Mouse (Mus musculus) forebrain, embryonic 12.5 days (tissue): ENCODE measurements around the gene Zc3h12a. TPM values are rescaled to one million over a fixed set of nuclear protein-coding genes. Genes with fewer than 3 reads are reported as not detected.
A peak's percentile ranks its signal among the peaks of the same experiment; 100 is the strongest.

Source experiments
- ATAC-seq: fragments of 200-750 bp; cut with Nextera tagmentation; 2 replicates; pipeline ENCODE4 v1.8.0; 2017; ENCODE audit warnings: moderate TSS enrichment; ENCODE audit not compliant: low FRiP score
- H3K27ac ChIP-seq: fragments of 300-500 bp; sonication (generic); 2 replicates; pipeline ENCODE4 v1.5.1; 2016; ENCODE audit warnings: mild to moderate bottlenecking
- H3K27me3 ChIP-seq: fragments of 300-500 bp; sonication (generic); 2 replicates; pipeline ENCODE4 v1.6.1; 2016; ENCODE audit warnings: mild to moderate bottlenecking
- H3K36me3 ChIP-seq: fragments of 300-500 bp; sonication (generic); replicated peaks from 2 replicates; pipeline ENCODE4 v1.6.1; 2016; ENCODE audit warnings: mild to moderate bottlenecking
- H3K4me1 ChIP-seq: fragments of 300-500 bp; sonication (generic); 2 replicates; pipeline ENCODE4 v1.6.1; 2016
- H3K4me2 ChIP-seq: fragments of 300-500 bp; sonication (generic); 2 replicates; pipeline ENCODE4 v1.6.1; 2016; ENCODE audit warnings: mild to moderate bottlenecking, moderate library complexity
- H3K4me3 ChIP-seq: fragments of 300-500 bp; sonication (generic); replicated peaks from 2 replicates; pipeline ENCODE4 v1.5.1; 2016; ENCODE audit warnings: mild to moderate bottlenecking
- H3K9ac ChIP-seq: fragments of 300-500 bp; sonication (generic); 2 replicates; pipeline ENCODE4 v1.6.1; 2016; ENCODE audit warnings: mild to moderate bottlenecking
- H3K9me3 ChIP-seq: fragments of 300-500 bp; sonication (generic); 2 replicates; pipeline ENCODE4 v1.6.1; 2016
- WGBS: fragments of 180-500 bp; shearing (Covaris S2); methylation state at CpG from one replicate; pipeline ENCODE4 v1.1.7; 2016; 5-methylcytosine and 5-hydroxymethylcytosine counted together
- polyA plus RNA-seq: library from polyadenylated mRNA; unstranded; fragments of >200 nt; fragmentation: Nextera tagmentation; extraction: Ambion mirVana; gene quantifications from 2 replicates; pipeline ENCODE4 v1.2.1, GENCODE M21; 2016

The Zc3h12a gene
- polyA plus RNA-seq, 1 experiment from 2014 or later: 0.18 TPM

DNA sequence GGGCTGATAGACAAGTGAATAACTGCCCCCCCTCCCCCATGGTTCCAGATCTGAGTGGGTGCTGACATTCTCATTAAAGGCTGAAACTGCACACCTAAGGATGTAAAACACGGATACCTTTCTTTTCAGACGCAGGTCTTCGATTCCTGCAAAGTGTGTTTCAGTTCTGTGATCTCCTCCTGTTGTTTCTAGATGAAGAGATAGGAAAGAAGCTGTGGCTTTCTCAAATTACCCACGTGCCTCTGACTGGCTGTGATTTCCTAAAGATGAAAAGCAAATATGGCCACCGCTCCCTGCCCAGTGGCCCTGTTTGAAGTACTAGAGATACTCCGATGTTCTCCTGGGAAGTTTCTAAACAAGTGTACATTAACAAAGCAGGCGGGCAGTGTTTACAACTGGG, 10.7 kb upstream of the Zc3h12a start:
- Histone ChIP-seq H3K27ac (no peak overlapping the region), H3K9ac (no peak overlapping the region), H3K27me3 (peaks cover 5% of the 10 kb centered on the region; the same call in 1 of the 2 replicates), H3K4me3 (no peak overlapping the region), H3K4me2 (no peak overlapping the region), H3K9me3 (no peaks in the 10 kb centered on the region), H3K4me1 (no peaks in the 10 kb centered on the region), H3K36me3 (no peaks in the 10 kb centered on the region)
- ATAC-seq: no peak
- 74% methylated on average over 7 of the region's 7 CpGs for whole genome bisulfite sequencing

DNA sequence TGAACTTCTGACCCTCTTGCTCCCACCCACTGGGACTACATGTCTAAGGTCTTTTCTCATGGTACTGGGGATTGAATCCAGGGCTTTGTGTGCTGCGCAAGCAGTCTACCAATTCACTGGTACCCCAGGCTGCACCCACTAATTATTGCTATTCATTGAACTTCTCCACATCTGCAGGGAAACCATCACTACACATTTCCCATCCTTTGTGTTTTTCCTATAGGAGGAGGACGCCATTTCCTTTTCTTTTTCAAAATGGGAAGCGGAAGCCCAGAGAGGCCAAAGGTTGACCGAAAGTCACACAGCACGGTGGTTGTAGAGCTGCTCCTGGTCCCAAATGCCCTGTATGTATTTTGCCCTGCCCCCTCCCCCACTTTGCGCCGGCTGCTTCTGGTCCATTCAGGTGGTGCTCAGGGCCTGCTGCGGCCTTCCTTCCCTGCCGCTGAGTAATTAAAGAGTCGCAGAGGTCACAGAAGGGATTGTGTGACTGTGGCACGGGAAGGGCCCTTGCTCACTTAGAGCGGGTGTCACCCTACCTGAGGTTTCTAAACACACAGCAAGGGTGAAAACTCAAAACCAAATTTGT, 8.8 kb upstream of the Zc3h12a start:
- WGBS: 47% methylated on average over 12 of the region's 12 CpGs
- Histone ChIP-seq H3K4me3 (no peak overlapping the region), H3K4me1 (no peaks in the 10 kb centered on the region)

DNA sequence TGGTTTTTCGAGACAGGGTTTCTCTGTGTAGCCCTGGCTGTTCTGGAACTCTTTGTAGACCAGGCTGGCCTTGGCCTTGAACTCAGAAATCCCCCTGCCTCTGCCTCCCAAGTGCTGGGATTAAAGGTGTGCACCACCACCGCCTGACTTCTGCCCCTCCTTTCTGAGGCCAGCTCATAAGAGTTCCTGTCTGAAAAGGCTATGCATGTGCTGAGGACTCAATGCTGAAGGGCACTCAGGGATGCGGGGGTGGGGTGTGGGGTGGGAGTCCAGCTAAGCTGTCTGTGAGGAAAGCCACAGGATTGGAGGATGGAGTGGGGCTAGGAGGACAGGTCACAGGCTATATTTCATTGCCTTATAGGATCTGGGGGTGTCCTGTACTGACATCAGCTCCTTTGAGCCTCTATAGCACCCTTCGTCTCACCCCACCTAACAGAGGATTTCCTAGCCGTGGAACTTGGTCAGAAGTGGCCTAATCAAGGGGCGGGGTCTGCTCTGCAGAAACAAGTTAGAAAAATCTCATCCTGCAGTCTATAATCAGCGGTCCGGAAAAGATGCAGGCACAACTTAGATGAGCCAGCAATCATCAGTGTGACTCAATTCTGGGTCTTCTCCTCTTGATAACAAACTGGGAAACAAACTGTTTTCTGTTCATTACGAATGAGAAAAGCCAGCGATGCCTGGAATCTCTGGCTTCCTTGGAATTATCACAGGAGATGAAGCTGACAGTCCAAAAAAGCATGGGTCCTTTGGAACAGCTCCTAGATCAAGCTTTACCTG, 7.6 kb upstream of the Zc3h12a start:
- no peaks in the 10 kb centered on the region for H3K36me3 ChIP-seq
- H3K27ac ChIP-seq: no peak overlapping the region
- H3K9ac ChIP-seq: no peak overlapping the region
- WGBS: 81% methylated on average over 9 of the region's 10 CpGs
- H3K4me2 ChIP-seq: no peak overlapping the region
- no peaks in the 10 kb centered on the region for H3K9me3 ChIP-seq
- no peak overlapping the region for H3K4me3 ChIP-seq
- no peaks in the 10 kb centered on the region for H3K27me3 ChIP-seq
- H3K4me1 ChIP-seq: no peaks in the 10 kb centered on the region
- ATAC-seq: no peak

More for the DNA sequence above, 8.8 kb upstream of the Zc3h12a start:
- no peaks in the 10 kb centered on the region for H3K27me3 ChIP-seq
- H3K36me3 ChIP-seq: no peaks in the 10 kb centered on the region
- H3K27ac ChIP-seq: no peak overlapping the region
- no peak overlapping the region for H3K9ac ChIP-seq
- no peaks in the 10 kb centered on the region for H3K9me3 ChIP-seq
- no peak overlapping the region for H3K4me2 ChIP-seq
- ATAC-seq: no peak

DNA sequence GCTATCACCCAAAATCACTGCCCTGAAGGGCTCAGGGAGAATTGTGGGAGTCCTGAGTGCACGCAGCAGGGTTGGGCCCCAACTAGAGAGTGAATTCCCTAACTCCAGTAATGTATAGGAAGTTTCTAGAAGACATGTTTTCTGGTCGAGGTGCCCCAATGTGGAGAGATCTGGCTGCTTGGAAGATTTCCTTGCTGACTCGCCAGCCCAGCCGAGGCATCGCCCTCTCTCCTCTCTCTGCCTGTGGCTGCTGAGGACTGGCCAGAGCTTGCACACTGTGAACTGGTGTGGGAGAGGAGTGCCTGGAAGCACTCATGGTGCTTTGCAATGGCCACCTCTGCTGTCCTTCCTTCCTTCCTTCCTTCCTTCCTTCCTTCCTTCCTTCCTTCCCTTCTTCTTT, 7.0 kb upstream of the Zc3h12a start:
- Histone ChIP-seq H3K9me3 (no peaks in the 10 kb centered on the region), H3K9ac (no peak overlapping the region), H3K4me1 (no peaks in the 10 kb centered on the region), H3K4me3 (no peak overlapping the region), H3K4me2 (no peak overlapping the region), H3K27ac (no peak overlapping the region), H3K27me3 (no peaks in the 10 kb centered on the region), H3K36me3 (no peaks in the 10 kb centered on the region)
- ATAC-seq: no peak
- 87% methylated on average over 5 of the region's 5 CpGs for WGBS

DNA sequence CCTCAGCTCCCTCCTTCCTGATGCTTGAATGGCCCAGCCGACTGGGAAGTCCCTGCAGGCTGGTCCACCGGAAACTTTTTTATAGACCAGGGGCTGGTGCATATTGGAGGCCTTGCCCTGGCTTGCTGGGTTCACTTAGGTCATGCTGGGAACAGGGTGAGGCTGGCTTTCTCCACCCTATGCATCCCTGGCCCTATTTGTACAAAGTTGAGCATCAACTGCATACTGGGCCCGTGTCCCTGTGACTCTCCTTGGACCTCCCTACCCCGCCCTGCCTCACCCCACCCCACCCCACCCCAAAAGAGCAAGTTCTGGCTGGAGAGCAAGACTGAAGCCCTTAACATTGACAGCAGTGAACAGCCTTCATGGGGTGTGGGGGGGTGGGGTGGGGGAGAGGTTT, 6.6 kb upstream of the Zc3h12a start:
- no peak overlapping the region for H3K27ac ChIP-seq
- H3K9ac ChIP-seq: no peak overlapping the region
- no peak overlapping the region for H3K4me3 ChIP-seq
- H3K36me3 ChIP-seq: no peaks in the 10 kb centered on the region
- no peak for ATAC-seq
- WGBS: 74% methylated on average over 4 of the region's 4 CpGs
- H3K27me3 ChIP-seq: no peaks in the 10 kb centered on the region
- no peak overlapping the region for H3K4me2 ChIP-seq
- no peaks in the 10 kb centered on the region for H3K4me1 ChIP-seq
- no peaks in the 10 kb centered on the region for H3K9me3 ChIP-seq

DNA sequence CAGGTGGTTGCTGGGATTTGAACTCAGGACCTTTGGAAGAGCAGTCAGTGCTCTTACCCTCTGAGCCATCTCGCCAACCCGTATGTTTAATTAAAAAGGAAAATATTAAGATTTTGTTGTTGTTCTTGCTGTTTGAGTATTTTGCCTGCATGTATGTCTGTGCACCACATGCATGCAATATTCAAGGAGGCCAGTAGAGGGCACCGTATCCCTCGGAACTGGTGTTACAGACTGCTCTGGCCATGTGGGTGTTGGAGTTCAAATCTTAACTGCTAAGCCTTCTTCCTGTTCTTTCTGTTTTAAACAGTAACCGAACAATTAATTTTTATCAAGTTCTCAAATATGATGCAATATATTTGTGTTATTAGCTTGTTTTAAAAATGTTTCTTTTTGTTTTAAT, 4.8 kb upstream of the Zc3h12a start:
- H3K27me3 ChIP-seq: peaks cover 15% of the 10 kb centered on the region
- no peaks in the 10 kb centered on the region for H3K9me3 ChIP-seq
- H3K4me3 ChIP-seq: no peak overlapping the region
- no peak overlapping the region for H3K27ac ChIP-seq
- peaks cover 7% of the 10 kb centered on the region; the same call in 1 of the 2 replicates for H3K4me1 ChIP-seq
- no peak overlapping the region for H3K9ac ChIP-seq
- WGBS: 22% methylated on average over 5 of the region's 5 CpGs
- no peaks in the 10 kb centered on the region for H3K36me3 ChIP-seq
- H3K4me2 ChIP-seq: no peak overlapping the region
- no peak for ATAC-seq

DNA sequence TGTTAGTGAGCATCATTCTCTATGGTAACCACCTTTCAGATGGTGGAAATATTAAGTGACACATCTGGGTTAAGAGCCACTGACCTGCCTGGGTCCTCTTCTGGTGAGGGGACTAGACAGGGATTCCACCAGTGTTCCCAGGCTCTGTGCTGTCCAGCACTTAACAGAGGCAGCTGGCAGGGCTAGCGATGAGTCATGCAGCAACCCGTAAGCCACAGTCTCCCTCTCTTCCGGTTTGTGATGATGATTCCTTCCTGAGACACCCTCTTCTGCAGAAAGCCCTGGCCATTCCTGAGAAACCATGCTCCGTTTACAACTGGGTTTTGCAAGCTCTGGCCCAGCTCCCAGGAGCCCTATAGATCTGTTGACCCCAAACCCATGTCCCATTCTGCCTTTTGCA, 3.9 kb upstream of the Zc3h12a start:
- no peaks in the 10 kb centered on the region for H3K9me3 ChIP-seq
- WGBS: 86% methylated on average over 4 of the region's 4 CpGs
- H3K36me3 ChIP-seq: no peaks in the 10 kb centered on the region
- ATAC-seq: no peak
- H3K4me1 ChIP-seq: peaks cover 13% of the 10 kb centered on the region
- H3K4me3 ChIP-seq: no peak overlapping the region
- H3K9ac ChIP-seq: no peak overlapping the region
- H3K4me2 ChIP-seq: no peak overlapping the region
- H3K27ac ChIP-seq: no peak overlapping the region
- peaks cover 22% of the 10 kb centered on the region for H3K27me3 ChIP-seq

DNA sequence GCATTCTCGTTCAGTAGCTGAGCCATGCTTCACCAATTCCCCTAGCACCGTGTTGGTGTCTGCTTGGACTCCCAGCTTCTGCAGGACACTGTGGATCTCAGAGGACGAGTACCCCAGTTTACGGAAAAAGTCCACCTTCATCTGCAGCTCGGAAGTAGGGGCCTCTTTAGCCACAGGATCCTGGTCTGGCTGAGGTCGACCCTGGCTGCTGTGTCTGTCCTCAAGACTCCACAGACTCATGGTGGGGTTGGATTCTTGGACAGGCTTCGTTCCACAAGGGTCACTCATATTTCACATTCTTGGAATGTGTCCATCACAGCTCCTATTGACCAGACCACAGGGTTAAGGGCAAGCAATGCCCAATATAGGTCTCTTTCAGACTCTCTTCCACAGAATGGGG, 879 bp downstream of the Zc3h12a start:
- peaks cover 24% of the 10 kb centered on the region for H3K4me1 ChIP-seq
- ATAC-seq: no peak
- peaks cover 43% of the 10 kb centered on the region for H3K27me3 ChIP-seq
- H3K27ac ChIP-seq: no peak overlapping the region
- no peak overlapping the region for H3K9ac ChIP-seq
- WGBS: 84% methylated on average over 7 of the region's 7 CpGs
- H3K4me2 ChIP-seq: peak overlapping the region; percentile 97
- H3K9me3 ChIP-seq: no peaks in the 10 kb centered on the region
- H3K4me3 ChIP-seq: peak overlapping the region; percentile 68; the same call in 1 of the 2 replicates
- no peaks in the 10 kb centered on the region for H3K36me3 ChIP-seq

DNA sequence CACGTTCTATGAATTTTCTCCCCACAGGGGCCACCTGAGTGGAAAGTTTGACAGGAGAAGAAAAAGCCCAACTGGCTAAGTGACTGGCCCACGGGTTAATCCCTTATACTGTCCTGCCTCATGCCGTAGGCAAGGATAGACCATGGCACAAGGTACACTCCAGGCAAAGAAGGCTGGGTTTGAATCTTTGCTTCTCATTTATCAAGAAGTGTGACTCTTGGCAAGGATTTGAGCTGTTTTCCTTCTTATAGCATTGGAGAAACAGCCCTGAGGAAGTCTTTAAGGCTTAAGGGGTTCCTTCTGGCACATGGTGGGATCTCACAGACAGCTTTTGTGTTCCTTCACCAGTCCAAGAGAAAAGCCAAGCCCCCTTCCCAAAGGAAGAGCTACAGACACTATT, 1.5 kb downstream of the Zc3h12a start:
- Histone ChIP-seq H3K4me3 (no peak overlapping the region), H3K27me3 (peaks cover 43% of the 10 kb centered on the region), H3K4me1 (peaks cover 24% of the 10 kb centered on the region), H3K36me3 (no peaks in the 10 kb centered on the region), H3K27ac (no peak overlapping the region), H3K9me3 (no peaks in the 10 kb centered on the region), H3K9ac (no peak overlapping the region), H3K4me2 (no peak overlapping the region)
- ATAC-seq: no peak
- WGBS: 92% methylated on average over 3 of the region's 3 CpGs

DNA sequence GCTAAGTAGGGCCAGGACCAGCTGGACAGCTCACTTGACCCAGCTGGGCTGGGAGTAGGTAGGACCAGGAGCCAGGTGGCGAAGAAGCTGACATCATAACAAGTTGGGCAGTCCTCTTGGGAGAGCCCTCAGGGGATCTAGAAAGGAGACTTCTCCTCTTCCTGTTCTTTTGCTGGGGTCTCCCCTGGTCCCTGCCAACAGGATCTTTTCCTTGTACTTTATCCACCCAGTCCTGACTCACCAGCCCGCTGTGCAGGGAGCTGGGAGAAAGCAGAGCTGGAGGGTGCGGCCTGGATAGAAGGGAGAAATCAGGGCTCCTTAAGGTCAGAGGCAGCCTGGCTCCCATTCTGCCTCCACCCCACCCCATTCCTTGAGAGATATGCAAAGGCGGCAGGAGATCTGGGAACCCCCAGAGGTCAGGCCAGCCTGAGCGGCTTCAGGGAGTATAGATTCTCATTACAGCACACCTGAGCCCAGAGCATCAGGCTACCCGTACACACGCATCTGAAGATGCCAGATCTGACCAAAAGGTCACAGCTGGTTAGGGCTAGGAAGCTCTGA, 2.2 kb downstream of the Zc3h12a start:
- Histone ChIP-seq H3K4me3 (no peak overlapping the region), H3K9me3 (no peaks in the 10 kb centered on the region), H3K36me3 (no peaks in the 10 kb centered on the region), H3K4me2 (no peak overlapping the region), H3K27ac (no peak overlapping the region), H3K9ac (no peak overlapping the region), H3K4me1 (peaks cover 24% of the 10 kb centered on the region), H3K27me3 (peaks cover 43% of the 10 kb centered on the region)
- no peak for ATAC-seq
- WGBS: 75% methylated on average over 7 of the region's 7 CpGs

DNA sequence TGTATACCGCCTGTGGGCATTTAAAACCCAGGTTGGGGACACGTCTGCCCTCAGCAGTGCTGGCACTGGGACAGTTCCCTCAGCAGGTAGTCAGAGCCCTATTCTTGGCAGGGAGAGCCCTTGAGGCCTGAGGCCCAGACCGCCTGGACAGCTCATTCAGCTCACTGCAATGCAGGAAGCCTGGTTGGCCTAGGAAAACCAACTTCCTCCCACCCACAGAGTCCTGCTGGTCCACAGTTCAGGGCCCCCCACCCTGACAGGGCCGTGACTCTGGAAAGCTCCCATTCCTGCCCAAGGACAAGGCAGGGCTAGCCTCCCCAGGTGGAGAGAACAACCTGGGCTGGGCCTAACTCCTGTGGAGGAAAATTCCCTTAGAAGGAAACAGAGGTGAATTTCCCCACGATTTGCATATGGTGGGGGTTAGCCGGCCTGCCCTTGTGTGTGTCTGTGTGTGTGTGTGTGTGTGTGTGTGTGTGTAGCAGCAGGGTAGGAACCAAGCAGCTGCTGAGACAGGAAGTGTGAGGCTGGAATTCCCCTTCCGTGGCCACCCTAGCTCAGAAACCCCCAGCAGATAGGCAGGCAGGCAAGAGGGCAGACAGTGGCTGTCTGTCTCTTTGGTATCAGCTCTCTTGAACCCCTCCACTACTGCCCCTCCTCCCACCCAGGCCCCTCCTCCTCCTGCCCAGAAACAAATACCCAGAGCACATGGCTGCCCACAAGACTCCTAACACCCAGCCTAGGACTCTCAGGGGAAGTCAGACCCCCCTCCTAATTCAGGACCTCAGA, 3.0 kb downstream of the Zc3h12a start:
- Histone ChIP-seq H3K4me3 (no peak overlapping the region), H3K4me1 (peaks cover 24% of the 10 kb centered on the region), H3K27me3 (peaks cover 43% of the 10 kb centered on the region), H3K27ac (no peak overlapping the region), H3K36me3 (no peaks in the 10 kb centered on the region), H3K9me3 (no peaks in the 10 kb centered on the region), H3K9ac (no peak overlapping the region), H3K4me2 (no peak overlapping the region)
- 52% methylated on average over 7 of the region's 7 CpGs for WGBS
- ATAC-seq: no peak

DNA sequence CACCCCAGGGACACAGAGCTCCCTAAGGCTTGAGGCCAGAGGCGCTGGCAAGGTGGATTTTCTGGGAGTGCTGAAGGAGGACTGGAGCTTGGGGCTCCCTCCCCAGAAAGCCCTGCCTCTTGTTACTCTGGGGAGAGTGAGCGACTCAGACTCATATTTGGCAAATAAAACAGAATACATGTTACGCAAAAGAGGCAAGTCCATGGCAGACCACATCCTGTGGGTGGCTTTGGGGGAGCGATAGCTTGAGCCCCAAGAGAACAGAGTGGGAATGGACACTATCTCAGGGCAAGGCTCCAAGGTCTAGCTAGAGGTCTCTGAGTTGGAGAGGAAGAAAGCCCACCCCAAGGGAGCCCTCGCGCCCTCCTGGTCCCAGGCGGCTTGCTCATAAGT, 4.4 kb downstream of the Zc3h12a start:
- no peak overlapping the region for H3K4me3 ChIP-seq
- peaks cover 36% of the 10 kb centered on the region for H3K27me3 ChIP-seq
- no peak overlapping the region for H3K9ac ChIP-seq
- H3K27ac ChIP-seq: no peak overlapping the region
- H3K36me3 ChIP-seq: no peaks in the 10 kb centered on the region
- peaks cover 24% of the 10 kb centered on the region for H3K4me1 ChIP-seq
- no peak for ATAC-seq
- no peak overlapping the region for H3K4me2 ChIP-seq
- WGBS: 75% methylated on average over 7 of the region's 7 CpGs
- no peaks in the 10 kb centered on the region for H3K9me3 ChIP-seq
